Mouse (Mus musculus) heart, postnatal 0 days (tissue): ENCODE data around the gene N4bp2. TPM values are rescaled to one million over a fixed set of nuclear protein-coding genes. Genes with fewer than 3 reads are reported as not detected.
A peak's percentile ranks its signal among the peaks of the same experiment; 100 is the strongest.

ENCODE experiments used
- ATAC-seq: fragments of 200-750 bp; cut with Nextera tagmentation; 2 replicates; pipeline ENCODE4 v1.8.0; 2017; ENCODE audit warnings: low read depth, moderate number of reproducible peaks, moderate library complexity; ENCODE audit not compliant: insufficient read depth
- DNase-seq: peaks from one replicate; pipeline ENCODE4 v3.0.0-alpha.2; 2016; ENCODE audit warnings: low spot score
- H3K27ac ChIP-seq: fragments of 300-500 bp; sonication (generic); 2 replicates; pipeline ENCODE4 v1.5.1; 2014; ENCODE audit warnings: low read depth, mild to moderate bottlenecking
- H3K27me3 ChIP-seq: fragments of 300-500 bp; sonication (generic); 2 replicates; pipeline ENCODE4 v1.6.1; 2014; ENCODE audit warnings: low read length, mixed read lengths; ENCODE audit not compliant: control insufficient read depth, insufficient read depth
- H3K36me3 ChIP-seq: fragments of 300-500 bp; sonication (generic); replicated peaks from 2 replicates; pipeline ENCODE4 v1.6.1; 2014; ENCODE audit warnings: low read length, mixed read lengths; ENCODE audit not compliant: control insufficient read depth, insufficient read depth
- H3K4me1 ChIP-seq: fragments of 300-500 bp; sonication (generic); 2 replicates; pipeline ENCODE4 v1.6.1; 2014; ENCODE audit warnings: antibody characterized with exemption; ENCODE audit not compliant: control insufficient read depth, insufficient read depth
- H3K4me2 ChIP-seq: fragments of 300-500 bp; sonication (generic); 2 replicates; pipeline ENCODE4 v1.6.1; 2014; ENCODE audit warnings: low read depth, mild to moderate bottlenecking, low read length, moderate library complexity
- H3K4me3 ChIP-seq: fragments of 300-500 bp; sonication (generic); 2 replicates; pipeline ENCODE4 v1.5.1; 2014; ENCODE audit warnings: low read depth, low read length
- H3K9ac ChIP-seq: fragments of 300-500 bp; sonication (generic); replicated peaks from 2 replicates; pipeline ENCODE4 v1.6.1; 2014; ENCODE audit warnings: low read depth, low read length, mixed read lengths
- H3K9me3 ChIP-seq: fragments of 300-500 bp; sonication (generic); replicated peaks from 2 replicates; pipeline ENCODE4 v1.6.1; 2016; ENCODE audit warnings: low read length; ENCODE audit not compliant: control insufficient read depth
- CTCF ChIP-seq: IDR thresholded peaks from 2 replicates; pipeline ENCODE4 v1.5.1; 2016; ENCODE audit warnings: antibody characterized with exemption, control low read depth, low read depth
- EP300 ChIP-seq: IDR thresholded peaks from 2 replicates; pipeline ENCODE4 v1.6.1; 2016; ENCODE audit warnings: antibody characterized with exemption, low read depth
- WGBS: fragments of 180-500 bp; shearing (Covaris S2); extraction: QIAGEN DNeasy Blood & Tissue Kit; methylation state at CpG from one replicate; pipeline ENCODE4 v1.1.7; 2014; 5-methylcytosine and 5-hydroxymethylcytosine counted together
- polyA plus RNA-seq: library from polyadenylated mRNA; unstranded; fragments of >200 nt; fragmentation: Nextera tagmentation; extraction: Ambion mirVana; gene quantifications from 2 replicates; pipeline ENCODE4 v1.2.1, GENCODE M21; 2015
- total RNA-seq: library from RNA; depleted of rRNA; stranded (reverse); fragments of >200 nt; gene quantifications from 2 replicates; pipeline ENCODE4 v1.2.3, GENCODE M21; 2014; ENCODE audit warnings: low replicate concordance

N4bp2 gene
- total and polyA plus RNA-seq, 2 experiments from 2014 or later: 8.0 to 18.6 TPM

GRCm38 (mm10) chr5:65860281-65861000, 97.1 kb downstream of the N4bp2 start:
- H3K27ac ChIP-seq: peak overlapping the region; percentile 60; the same call in 1 of the 2 replicates
- no peaks in the 10 kb centered on the region for H3K9me3 ChIP-seq
- no peaks in the 10 kb centered on the region for H3K36me3 ChIP-seq
- H3K27me3 ChIP-seq: no peaks in the 10 kb centered on the region
- peaks cover 6% of the 10 kb centered on the region; the same call in 1 of the 2 replicates for H3K4me1 ChIP-seq
- no peak for DNase-seq
- no peak for TF ChIP-seq EP300
- 75% methylated on average over 12 of the region's 12 CpGs for WGBS
- H3K9ac ChIP-seq: no peak overlapping the region; the same call in 1 of the 2 replicates
- peak overlapping the region; percentile 15; the same call in 1 of the 2 replicates for H3K4me2 ChIP-seq
- H3K4me3 ChIP-seq: no peak overlapping the region; the same call in 1 of the 2 replicates
- no peak for ATAC-seq

GRCm38 (mm10) chr5:65861154-65861944, 98.0 kb downstream of the N4bp2 start, which contains the start of gene Rhoh:
Rhoh (plus strand) TSS chr5:65861213.
- Histone ChIP-seq H3K4me1 (peaks cover 6% of the 10 kb centered on the region; the same call in 1 of the 2 replicates), H3K4me3 (peak within 1 kb of the TSS; percentile 7; the same call in 1 of the 2 replicates), H3K27ac (peak within 1 kb of the TSS; percentile 62; the same call in 1 of the 2 replicates), H3K4me2 (peak within 1 kb of the TSS; percentile 15; the same call in 1 of the 2 replicates), H3K27me3 (no peaks in the 10 kb centered on the region), H3K36me3 (no peaks in the 10 kb centered on the region), H3K9ac (no peak within 1 kb of the TSS; the same call in 1 of the 2 replicates), H3K9me3 (no peaks in the 10 kb centered on the region)
- TF ChIP-seq EP300 (no peak), CTCF (no peak)
- DNase-seq: no peak
- WGBS: 80% methylated on average over 10 of the region's 10 CpGs
- ATAC-seq: no peak

- Histone ChIP-seq H3K4me2 (no peak overlapping the region), H3K9me3 (no peaks in the 10 kb centered on the region), H3K4me3 (no peak overlapping the region; the same call in 1 of the 2 replicates), H3K36me3 (no peaks in the 10 kb centered on the region), H3K27me3 (no peaks in the 10 kb centered on the region), H3K27ac (no peak overlapping the region), H3K9ac (no peak overlapping the region), H3K4me1 (peaks cover 6% of the 10 kb centered on the region; the same call in 1 of the 2 replicates)
- TF ChIP-seq CTCF: no peak
- no peak for TF ChIP-seq EP300
- DNase-seq: no peak
- WGBS: 91% methylated on average over 7 of the region's 7 CpGs
- ATAC-seq: no peak
Measured at GRCm38 (mm10) chr5:65862217-65862927, 99.1 kb downstream of the N4bp2 start.

GRCm38 (mm10) chr5:65863349-65863749, 100.0 kb downstream of the N4bp2 start:
- no peak overlapping the region; the same call in 1 of the 2 replicates for H3K4me2 ChIP-seq
- H3K4me1 ChIP-seq: peaks cover 7% of the 10 kb centered on the region
- H3K9ac ChIP-seq: no peak overlapping the region; the same call in 1 of the 2 replicates
- peak overlapping the region; percentile 32; the same call in 1 of the 2 replicates for H3K4me3 ChIP-seq
- H3K27me3 ChIP-seq: no peaks in the 10 kb centered on the region
- H3K27ac ChIP-seq: no peak overlapping the region
- H3K36me3 ChIP-seq: no peaks in the 10 kb centered on the region
- no peaks in the 10 kb centered on the region for H3K9me3 ChIP-seq
- TF ChIP-seq CTCF (no peak), EP300 (no peak)
- ATAC-seq (no peak), DNase-seq (no peak)
- 58% methylated on average over 12 of the region's 12 CpGs for WGBS

GRCm38 (mm10) chr5:65864486-65864885, 101.2 kb downstream of the N4bp2 start:
- H3K9me3 ChIP-seq: no peaks in the 10 kb centered on the region
- H3K36me3 ChIP-seq: no peaks in the 10 kb centered on the region
- WGBS: 88% methylated on average over 7 of the region's 7 CpGs
- no peak overlapping the region; the same call in 1 of the 2 replicates for H3K9ac ChIP-seq
- H3K27ac ChIP-seq: no peak overlapping the region
- TF ChIP-seq EP300 (no peak), CTCF (no peak)
- peaks cover 5% of the 10 kb centered on the region for H3K4me1 ChIP-seq
- DNase-seq (no peak), ATAC-seq (no peak)
- peak overlapping the region; percentile 11; the same call in 1 of the 2 replicates for H3K4me2 ChIP-seq
- H3K27me3 ChIP-seq: no peaks in the 10 kb centered on the region
- peak overlapping the region; percentile 32; the same call in 1 of the 2 replicates for H3K4me3 ChIP-seq
